Mouse (Mus musculus): ENCODE data around the gene Wdr5. TPM values are rescaled to one million over a fixed set of nuclear protein-coding genes. Genes with fewer than 3 reads are reported as not detected.
A peak's percentile ranks its signal among the peaks of the same experiment; 100 is the strongest.

The Wdr5 gene
- 10 to 100 TPM; 35.2 to 38.3 TPM for total RNA-seq (2021)
- long read RNA-seq, experiment 1, transcript Wdr5-201 (14 exons, 2,890 nt), result major isoform, 29 of 48 reads
- long read RNA-seq, experiment 1, partial matches to known transcripts, result 2 of 48 reads
- long read RNA-seq, experiment 1, other reads (novel, unspliced or antisense), result 17 of 48 reads
- long read RNA-seq, experiment 2, transcript Wdr5-201 (14 exons, 2,890 nt), result major isoform, 23 of 37 reads
- long read RNA-seq, experiment 2, partial matches to known transcripts, result 1 of 37 reads
- long read RNA-seq, experiment 2, other reads (novel, unspliced or antisense), result 13 of 37 reads

DNA sequence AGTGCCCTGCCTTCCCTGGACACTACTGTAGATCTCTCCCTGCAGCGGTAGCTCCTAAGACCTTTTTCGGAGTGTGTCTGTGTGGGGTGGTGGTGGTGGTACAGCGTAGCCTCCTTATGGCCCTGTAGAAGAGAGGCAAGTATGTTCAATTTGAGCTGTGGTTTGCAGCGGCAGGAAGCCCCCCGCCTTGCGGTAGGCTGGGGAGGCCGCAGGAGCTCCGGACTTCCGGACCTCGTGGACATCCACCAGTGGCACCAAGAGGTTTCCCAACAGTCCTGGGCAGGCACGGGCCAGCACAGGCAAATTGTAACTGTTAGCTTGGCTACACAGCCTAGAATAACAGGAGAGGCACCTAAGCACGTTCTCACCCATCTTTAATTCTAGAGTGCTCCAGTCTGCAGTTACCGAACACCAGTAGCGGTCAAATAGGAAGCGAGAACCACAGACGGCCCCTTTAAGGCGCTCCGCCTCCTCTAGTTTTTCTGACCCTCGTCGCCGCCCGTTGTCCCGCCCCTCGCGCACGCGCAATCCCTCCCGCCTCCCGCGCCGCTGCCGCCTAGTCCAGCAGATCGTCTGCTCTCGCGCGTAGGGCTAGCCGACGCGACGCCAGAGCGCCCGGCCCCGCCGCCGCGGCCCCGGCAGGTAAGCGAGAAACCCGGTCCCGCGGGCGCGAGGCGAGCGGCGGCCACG is at the start of gene Wdr5:
Gene Wdr5 (plus strand): TSS at position 519 of the 690 bp plus-strand sequence.
- DNase-seq, result peak; percentile 100

DNA sequence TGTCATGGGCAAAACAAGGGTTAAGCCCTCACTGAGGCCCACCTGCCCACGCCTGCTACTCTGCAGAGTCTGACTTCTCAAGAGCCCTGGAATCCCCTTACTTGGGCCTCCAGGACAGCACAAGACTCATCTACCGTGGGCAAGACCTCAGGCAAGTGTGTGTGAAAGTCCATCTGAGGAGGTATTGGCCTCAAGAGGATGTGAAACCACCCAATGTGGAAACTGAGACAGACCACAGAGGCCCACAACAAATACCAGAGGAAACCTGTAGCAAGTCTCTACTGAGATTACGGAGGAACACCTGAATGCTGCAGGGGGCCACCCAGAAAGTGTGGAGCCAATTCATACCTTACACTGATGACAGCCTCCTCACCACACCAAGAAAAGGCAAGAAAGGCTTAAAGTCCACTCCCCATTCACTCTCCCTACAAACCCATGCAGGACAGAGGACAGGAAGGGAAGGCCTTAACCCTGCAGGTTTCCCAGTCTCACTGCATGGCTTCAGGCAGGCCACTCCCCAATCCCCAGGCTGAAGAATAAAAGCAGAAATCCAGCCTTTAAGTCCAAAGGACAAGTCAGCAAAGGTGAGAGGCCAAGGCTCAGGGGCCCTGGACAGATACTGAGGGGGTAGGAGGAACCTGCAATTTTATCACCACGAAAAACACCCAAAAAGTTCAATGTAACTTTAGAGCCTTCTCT is 45.5 kb upstream of the Wdr5 start:
- no peak for DNase-seq

DNA sequence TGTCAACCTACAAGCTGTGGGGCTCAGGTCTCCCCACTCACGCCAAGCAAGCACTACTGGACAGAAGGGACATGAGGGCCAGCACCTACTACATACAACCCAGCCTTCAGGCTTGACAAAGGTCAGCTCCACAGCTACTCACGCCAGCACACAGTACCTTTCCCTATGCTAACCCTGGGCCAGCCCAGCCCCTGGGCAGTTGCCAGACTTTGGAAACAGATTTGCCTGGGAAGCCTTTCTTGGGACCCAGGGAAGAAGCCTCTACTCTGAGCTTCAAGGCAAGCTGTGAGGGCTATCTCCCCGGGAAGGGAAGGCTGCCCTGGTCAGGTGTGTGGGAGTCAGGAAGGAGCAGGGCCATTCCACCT is 45.0 kb upstream of the Wdr5 start:
- DNase-seq, result peak; percentile 80

DNA sequence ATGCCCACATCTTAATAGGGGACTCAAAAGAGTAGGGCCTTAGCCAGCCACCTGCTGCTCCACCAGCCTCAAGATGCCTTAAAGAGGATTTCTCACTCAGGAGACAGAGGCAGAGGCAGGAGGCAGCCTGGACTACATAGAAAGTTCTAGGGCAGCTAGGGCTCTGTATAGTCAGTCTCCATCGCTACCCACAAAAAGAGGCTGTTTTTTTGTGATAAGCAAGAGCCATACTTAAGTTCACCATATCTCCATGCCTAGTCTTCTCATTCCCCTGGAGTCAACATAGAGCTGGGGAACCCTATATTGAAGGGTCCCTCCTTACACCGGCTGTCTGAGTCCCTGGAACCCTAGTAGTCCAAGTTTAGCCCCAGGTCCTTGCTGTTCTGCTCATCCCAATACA is 44.4 kb upstream of the Wdr5 start:
- no peak for DNase-seq

DNA sequence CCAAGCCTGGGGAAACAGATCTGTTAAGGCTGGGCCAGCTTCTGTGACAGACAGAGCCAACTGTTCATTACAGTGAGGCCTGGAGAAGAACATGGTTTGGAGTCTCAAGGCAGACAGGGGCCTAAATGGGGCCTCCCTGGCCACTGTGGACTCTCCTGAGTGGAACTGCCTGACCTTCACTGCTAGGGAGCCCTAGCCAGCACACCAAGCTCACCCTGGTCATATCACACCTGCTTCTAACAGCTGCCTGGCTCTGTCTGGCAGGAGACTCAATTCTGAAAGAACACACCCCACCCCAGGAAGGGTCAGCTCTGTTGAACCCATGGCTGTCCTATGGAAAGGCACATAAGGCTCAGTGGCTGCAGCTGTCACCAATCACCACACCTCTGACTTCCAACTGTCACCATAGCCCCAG is 43.8 kb upstream of the Wdr5 start:
- no peak for DNase-seq

DNA sequence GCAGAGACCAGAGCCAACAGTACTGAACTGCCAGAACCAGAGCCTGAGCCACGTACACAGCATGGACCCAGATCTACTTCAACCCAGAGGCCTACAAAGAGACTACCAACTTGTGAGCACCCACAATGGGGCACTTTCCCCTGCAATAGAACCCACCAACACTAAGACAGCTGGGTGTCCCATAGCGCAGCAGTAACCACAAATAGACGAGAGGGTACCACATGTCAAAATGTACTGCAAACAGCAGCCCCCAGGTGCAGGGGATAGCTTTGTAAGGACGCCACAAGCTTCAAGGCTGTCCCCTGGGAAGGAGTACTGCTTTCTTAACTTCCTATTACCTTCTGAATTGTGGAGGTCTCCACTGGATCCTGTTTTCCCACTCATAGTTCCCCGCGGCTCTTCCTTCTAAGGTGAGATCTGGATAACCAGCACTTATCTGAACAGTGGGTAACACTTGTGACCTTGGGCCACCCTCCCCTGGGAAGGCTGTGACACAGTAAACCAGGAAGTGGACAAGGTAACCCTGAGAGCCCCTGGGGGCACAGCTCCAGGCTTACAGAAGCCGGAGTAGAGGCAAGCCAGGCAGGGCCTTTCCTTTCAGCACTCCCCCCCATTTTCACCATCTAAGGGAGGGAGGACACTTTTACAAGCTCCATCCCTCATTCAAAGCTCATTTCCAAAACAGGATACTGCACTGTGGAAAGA is 41.7 kb upstream of the Wdr5 start:
- DNase-seq, result peak; percentile 73

DNA sequence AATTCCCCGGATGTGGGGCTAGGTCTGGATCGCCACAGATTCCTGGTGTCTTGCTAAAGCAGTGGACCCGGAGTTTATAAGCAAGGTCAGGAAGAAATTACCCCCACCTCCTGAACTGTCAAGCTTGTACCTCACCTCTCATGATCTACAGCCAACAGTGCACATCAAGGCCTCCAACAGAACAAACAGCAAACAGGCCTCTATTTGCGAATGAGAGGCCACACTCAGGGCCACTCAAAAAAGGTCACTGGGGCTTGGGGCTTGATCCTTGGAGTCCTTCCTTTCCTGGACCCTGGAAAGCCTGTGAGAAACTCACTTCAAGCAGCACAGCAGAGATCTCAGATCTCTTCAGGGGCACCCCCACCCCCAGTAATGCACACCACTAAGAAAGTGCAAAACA is 41.0 kb upstream of the Wdr5 start:
- peak; percentile 54 for DNase-seq

DNA sequence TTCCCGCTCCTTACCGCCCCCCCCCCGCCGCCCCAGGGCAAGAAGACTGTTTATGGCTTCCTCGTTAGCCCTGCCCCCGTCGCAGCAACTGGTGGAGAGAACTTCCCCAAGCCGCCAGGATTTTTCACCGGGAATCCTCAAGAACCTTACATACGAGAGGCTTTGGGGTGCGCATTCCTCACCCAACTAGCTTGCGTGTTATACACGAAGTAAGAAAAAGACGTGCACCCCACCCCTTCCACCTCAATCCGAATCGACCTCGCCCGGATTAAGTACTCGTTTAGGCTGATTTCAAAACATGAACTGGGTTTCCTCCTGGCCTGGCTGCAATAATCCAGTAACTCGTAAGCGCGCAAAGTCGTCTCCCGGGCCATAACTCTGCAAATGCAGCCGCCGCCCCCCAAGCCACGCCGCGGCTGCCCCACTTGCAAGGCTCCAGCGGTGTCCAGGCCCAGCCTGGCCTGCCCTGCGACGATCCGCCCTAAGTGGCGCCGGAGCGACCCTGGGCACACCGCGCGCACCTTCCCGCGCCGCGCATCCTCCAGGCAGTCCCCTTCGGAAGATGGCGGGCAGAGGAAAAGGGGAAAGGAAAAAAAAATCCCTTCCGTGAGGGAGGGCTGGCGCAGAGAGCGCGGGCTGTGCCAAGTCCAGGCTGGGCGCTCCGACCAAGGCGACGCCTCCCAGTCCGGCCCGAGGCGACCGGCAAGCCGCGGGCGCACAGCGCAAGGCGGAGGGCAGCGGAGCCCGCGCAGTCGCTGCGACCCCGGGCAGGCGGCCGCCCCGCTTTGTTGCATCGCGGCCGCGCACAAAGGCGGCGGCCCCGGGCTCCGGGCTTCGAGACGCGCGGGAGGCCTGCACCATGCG is 40.1 kb upstream of the Wdr5 start:
- DNase-seq, result peak; percentile 67

DNA sequence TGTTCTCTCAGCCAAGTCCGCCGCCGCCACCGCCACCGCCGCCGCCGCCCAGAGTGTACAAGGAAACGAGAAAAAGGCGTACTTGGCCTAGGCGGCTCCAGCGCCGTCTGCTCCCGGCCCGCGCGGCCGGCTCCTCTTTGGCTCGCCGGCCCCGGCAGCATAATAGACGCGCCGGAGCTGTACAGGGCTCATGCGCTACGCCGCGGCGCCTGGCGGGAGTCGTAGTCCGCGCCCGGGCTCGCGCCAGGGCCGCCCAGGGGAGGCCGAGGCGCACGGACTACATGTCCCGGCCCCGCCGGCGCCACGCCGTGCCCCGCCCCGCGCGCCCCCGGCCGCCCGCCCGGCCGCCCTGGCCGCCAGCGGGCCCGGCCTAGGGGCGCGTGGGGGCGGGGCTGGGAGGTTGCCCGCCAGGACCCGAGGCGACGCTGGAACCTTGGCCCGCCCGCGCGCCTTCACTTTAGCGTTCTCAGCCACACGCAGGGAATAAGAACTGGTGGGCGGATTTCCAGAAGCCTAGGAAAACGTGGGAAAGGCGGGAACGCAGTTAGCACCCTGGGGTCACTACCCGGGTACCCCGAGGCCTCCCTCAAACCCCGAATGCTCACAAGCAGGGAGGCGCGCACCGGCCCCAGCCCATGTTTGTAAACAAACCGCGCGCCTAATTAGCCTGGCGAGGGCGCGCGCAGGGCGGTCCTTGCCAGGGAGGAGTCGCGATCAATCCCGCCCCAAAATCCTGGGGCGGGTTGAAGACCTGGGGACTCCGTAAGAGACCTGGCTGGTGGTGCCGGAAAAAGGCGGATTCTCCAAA is 39.3 kb upstream of the Wdr5 start:
- peak; percentile 95 for DNase-seq

DNA sequence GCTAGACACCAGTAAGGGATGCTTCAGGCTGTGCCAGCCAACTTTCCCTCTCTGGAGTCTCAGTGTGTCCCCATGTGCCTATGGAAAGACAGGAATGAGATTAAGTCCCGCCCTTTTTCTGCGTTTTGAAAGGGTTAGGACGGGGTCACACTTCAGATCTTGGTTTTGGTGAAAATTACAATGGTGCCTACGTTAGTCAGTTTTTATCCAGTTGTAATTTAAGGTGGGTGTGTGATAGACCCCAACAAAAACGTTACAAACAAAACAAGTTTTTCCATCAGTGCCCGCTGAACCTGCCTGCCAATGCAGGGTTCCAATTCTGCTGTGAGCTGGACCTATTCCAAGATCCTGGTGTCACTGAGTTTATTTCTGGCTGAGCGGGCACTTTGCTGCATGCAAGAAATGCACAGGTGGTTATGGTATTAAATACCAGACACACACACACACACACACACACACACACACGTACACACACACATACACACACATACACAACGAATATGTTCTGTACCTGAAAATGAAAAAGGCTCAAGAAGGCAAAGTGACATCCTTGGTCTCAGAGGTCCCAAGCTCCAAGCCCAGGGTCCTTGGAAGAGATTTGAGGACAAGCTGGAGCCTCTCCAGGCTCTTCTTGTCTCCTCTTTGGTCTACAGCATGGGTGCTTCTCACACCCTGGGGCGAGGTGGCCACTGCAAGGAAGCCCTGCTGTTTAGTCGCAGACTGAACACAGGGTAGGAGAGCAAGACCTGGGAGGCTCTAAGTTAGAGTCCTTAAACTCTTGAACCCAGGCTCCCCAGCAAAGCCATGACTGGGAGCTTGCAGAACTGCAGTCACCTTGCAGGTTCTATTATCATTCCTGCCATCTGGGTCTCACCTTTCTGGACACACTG is 38.4 kb upstream of the Wdr5 start:
- DNase-seq, result peak; percentile 10

DNA sequence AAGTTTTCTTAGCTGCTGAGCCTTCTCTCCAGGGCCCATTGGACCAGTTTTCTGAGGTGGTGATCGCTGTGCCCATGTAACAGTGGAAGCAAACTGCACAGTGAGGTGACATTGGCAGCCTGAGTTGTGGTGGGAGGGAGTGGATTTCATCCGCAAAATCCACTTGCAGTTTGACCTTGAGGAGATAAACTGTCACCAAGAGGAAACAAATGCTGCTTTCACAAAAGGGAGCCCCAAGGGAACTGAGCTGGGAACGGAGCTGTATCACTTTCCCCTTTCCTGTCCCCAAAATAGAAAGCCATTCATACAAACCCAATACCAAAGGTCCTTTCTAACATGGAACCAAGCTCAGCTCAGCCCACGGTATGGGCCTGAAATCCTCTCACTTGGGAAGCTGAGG is 35.1 kb upstream of the Wdr5 start:
- DNase-seq, result peak; percentile 34

DNA sequence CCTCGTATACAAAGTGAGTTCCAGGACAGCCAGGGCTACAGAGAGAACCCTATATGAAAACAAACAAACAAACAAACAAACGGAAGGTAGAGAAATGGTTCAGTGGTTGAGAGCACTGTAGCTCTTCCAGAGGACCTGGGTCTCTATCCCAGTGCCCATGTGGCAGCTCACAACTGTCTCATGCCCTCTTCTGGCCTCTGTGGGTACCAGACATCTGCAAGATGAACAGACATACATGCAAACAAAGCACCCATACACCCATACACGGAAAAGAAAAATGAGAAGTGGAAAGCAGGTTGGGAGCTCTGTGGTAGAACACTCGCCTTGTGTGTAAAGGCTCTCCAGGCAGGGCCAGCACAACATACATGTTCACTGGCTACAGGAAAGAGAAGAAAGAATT is 34.6 kb upstream of the Wdr5 start:
- no peak for DNase-seq

DNA sequence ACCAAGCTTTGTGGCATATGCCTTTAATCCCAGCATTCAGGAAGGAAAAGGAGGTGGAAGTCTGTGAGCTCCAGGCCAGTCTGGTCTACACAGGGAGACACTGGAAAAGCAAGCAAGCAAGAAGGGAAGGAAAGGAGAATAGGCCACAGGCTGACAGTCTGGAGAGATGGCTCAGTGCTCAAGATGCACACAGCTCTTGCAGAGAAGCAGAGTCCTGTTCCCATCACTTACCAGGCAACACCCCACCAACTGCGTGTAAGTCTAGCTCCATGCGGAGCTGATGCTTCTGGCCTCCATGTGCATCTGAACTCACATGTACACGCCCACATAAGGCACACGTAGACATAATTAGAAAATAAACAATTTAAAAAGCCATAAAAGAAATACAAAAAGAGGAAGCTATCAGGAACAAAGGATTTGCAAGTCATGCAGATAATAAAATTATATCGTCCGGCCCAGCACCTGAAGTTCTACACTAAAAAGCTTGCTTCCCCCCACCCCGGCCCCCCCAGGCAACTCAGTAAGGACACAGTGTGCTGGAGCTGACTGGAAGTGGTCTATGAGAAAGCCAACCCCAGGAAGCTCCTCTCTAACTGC is 32.6 kb upstream of the Wdr5 start:
- DNase-seq, result no peak

DNA sequence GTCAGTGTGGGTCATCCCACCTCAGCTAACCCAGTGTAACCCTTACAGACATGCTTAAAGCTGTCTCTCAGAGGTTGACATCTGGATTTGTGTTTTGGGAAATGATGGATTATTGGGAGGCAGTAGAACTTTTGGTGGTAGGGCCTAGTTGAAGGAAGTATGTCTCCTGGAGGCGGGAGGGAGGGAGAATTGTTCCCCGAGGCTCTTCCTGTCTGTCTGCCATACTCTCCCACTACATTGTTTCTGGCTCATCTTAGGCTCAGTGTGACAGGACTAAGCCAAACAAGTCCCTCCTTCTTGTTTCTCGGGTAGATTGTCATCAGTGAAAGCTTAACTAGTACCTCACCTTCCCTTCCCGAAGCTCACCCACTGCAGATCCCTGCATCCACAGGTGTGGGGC is 28.2 kb upstream of the Wdr5 start:
- DNase-seq, result no peak

DNA sequence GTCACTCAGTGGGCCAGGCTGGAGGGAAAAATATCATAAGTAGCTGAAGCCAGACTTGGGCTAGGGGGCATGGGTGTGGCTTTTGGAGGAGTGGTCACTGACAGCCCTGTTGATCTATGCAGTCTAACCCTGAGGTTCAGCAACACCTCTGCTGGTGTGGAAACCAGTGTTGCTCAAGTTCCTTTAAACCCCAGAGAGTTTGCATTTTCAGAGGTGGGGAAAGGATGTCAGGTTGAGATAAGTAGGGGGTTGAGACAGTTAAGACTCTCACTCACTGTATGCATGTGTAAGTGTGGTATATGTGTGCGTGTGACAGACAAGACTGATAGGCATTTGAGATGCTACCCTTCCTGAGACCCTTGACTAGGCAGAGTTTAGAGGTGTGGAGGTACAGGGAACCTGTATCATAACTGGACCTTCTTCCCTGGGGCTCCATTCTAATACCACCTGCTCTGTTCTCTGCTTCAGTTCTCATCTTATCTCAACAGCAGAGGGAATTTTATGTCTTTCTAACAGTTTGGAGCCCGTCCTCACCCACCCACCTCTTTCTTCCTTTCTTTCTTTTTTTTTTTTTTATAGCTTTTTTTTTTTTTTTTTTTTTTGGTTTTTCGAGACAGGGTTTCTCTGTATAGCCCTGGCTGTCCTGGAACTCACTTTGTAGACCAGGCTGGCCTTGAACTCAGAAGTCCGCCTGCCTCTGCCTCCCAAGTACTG is 27.5 kb upstream of the Wdr5 start:
- no peak for DNase-seq

DNA sequence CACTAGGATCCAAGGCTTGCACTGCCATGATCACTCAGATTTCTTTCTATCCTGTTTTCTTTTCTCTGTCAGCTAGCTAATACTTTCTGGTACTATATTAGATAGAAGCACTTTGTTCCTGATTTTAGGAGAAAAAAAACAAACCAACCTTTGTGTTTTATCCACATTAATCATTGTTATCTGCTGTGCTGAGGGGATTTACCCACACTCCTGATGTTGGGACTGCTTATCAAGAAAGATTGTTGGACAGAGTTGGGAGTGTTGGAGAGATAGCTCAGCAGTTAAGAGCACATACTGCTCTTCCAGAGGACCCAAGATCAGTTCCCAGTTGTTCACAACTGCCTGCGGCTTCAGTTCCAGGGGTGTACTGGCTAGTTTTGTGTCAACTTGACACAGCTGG is 26.6 kb upstream of the Wdr5 start:
- no peak for DNase-seq

DNA sequence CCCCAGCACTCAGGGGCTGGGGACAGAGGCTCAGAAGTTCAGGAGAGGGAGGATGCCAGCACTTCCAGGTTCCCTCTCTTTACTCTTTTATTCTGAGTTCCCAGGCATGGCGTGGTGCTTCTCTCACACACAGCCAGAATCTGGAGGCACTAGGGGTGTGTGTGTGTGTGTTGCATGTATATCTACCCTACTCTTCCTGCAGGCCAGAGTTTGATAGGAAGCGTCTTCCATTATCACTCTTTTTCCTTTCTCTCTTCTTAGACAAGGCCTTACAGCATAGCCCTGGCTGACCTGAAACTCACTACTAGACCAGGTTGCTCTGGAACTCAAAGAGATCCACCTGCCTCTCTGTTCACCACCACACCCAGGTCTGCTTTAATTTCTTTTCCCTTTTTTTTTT is 24.0 kb upstream of the Wdr5 start:
- no peak for DNase-seq

DNA sequence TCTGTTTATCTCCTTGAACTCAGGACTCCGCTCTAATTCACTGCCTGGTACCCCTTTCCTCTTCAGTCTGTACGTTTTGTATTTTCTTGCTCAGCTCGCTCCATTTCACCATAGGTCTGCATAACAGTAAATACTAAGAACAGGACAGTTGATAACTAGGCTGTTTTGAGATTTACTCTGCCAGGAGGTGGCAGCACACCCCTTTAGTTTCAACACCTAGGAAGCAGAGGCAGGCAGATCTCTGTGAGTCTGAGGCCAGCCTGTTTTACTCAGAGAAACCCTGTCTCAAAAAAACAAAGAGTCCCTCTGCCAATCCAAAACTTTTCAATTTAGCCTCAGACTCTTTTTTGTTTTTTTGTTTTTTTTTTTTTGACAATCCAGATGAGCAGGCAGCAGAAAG is 21.0 kb upstream of the Wdr5 start:
- DNase-seq, result no peak
